ENCODE assay signal across 14 mouse cellular contexts in genomic region chr6:55314628-55315027, GRCm38 (mm10). TPM values are rescaled to one million over a fixed set of nuclear protein-coding genes. Genes with fewer than 3 reads are reported as not detected.
DNase-seq lines count a peak whose midpoint lies in the region; TF ChIP-seq lines count a peak whose summit lies in the region.
"Had no signal": no experiment of that assay in that cellular context is flagged by ENCODE, and none has a peak within 500 bp of the region (broad histone marks: within the 10 kb centered on the region; RNA-seq: fewer than 3 reads in every experiment).

No protein-coding gene starts in this region.

- 74% methylated on average over 8 of the region's 8 CpGs for WGBS in lung, adult 2 months
- WGBS in thymus, adult 2 months, result 96% methylated on average over 8 of the region's 8 CpGs

- no peak overlapping the region for H3K4me3 ChIP-seq in gastrocnemius, adult 2 months
- H3K4me3 ChIP-seq in lung, adult 2 months (replicated peaks; ENCODE audit: extremely low read depth, low read depth, low read length), result no peak overlapping the region
- no peak overlapping the region for H3K4me3 ChIP-seq in thymus, adult 2 months (ENCODE audit: control insufficient read depth, insufficient read depth, low read length)
- H3K4me3 ChIP-seq: erythroblast, embryonic 14.5 days; midbrain, embryonic 15.5 days had no signal

- intact Hi-C loops in gastrocnemius, adult 2 months (cut with DNase I), result no loop called here

- no peak for TF ChIP-seq CTCF in gastrocnemius, adult 2 months (IDR thresholded peaks at IDR 0.05)
- no peak for TF ChIP-seq CTCF in lung, adult 2 months (IDR thresholded peaks at IDR 0.05; ENCODE audit: insufficient read depth, low read length)
- no peak for TF ChIP-seq CTCF in thymus, adult 2 months (IDR thresholded peaks at IDR 0.05; ENCODE audit: borderline replicate concordance, control insufficient read depth, extremely low read depth, insufficient read depth, low read length, poor library complexity)

- H3K4me1 ChIP-seq in lung, adult 2 months (ENCODE audit: control insufficient read depth, insufficient read depth, low read length), result peaks cover 7% of the 10 kb centered on the region; the same call in 1 of the 2 replicates
- no peaks in the 10 kb centered on the region for H3K4me1 ChIP-seq in thymus, adult 2 months (replicated peaks; ENCODE audit: control insufficient read depth, insufficient read depth, low read length)
- H3K4me1 ChIP-seq: midbrain, embryonic 15.5 days had no signal

- H3K27me3 ChIP-seq in thymus, adult 2 months (ENCODE audit: control insufficient read depth, insufficient read depth, low read length), result no peaks in the 10 kb centered on the region
- H3K27me3 ChIP-seq: midbrain, embryonic 15.5 days had no signal

- H3K36me3 ChIP-seq in thymus, adult 2 months (ENCODE audit: control insufficient read depth, insufficient read depth, low read length), result no peaks in the 10 kb centered on the region
- H3K36me3 ChIP-seq: midbrain, embryonic 15.5 days had no signal

- peak; percentile 56 for DNase-seq in gastrocnemius, adult 2 months
- DNase-seq in gastrocnemius, postnatal 10 days, result no peak
- DNase-seq in lung, postnatal 10 days, result peak; percentile 44
- DNase-seq in lung, adult 2 months, result no peak
- DNase-seq in left cerebral cortex, adult 8-10 months (ENCODE audit: low spot score in 2 of 2), result peak; percentile 10 to 73
- peak; percentile 53 for DNase-seq in telencephalon, adult 2 months (ENCODE audit: low read depth, low spot score)
- no peak for DNase-seq in spleen, postnatal 36 days (ENCODE audit: low spot score in 2 of 2)
- no peak for DNase-seq in thymus, adult 2 months
- DNase-seq: cerebellum, adult 11-12 months; lung, postnatal 4 days; thymus, postnatal 14 days had no signal

- no peak overlapping the region for H3K27ac ChIP-seq in gastrocnemius, adult 2 months
- no peak overlapping the region for H3K27ac ChIP-seq in thymus, adult 2 months (ENCODE audit: control insufficient read depth, insufficient read depth, low read length)
- H3K27ac ChIP-seq: midbrain, embryonic 15.5 days had no signal

- TF ChIP-seq POLR2A in lung, adult 2 months (IDR thresholded peaks at IDR 0.05; ENCODE audit: borderline replicate concordance, extremely low read depth, low read depth, low read length), result no peak
- no peak for TF ChIP-seq POLR2A in thymus, adult 2 months (IDR thresholded peaks at IDR 0.05; ENCODE audit: control insufficient read depth, extremely low read depth, insufficient read depth, low read length, poor library complexity)

RNA-seq across cellular contexts. Expression of gene Aqp1, which starts 21.6 kb away (rescaled TPM):
- total RNA-seq in gastrocnemius, adult 2 months (2021), result 100 to 1,000 TPM; 251 to 256 TPM
- total RNA-seq in gastrocnemius, postnatal 10 days (2021), result 100 to 1,000 TPM; 127 to 167 TPM
- polyA plus RNA-seq in lung, adult 2 months (2012; rRNA removed), result 1,047 and 1,116 TPM in 2 replicates
- 1 to 10 TPM in 3 of 4 experiments, under 1 TPM in 1; 0.59 to 4.8 (median 1.4) TPM for total RNA-seq in left cerebral cortex, adult 8-10 months (2022)
- polyA plus RNA-seq in thymus, adult 2 months (2012; rRNA removed), result 77.6 and 119 TPM in 2 replicates
- polyA plus RNA-seq: inflammation-experienced regulatory T-cells, adult 6 months had no signal

Comparison
In these comparisons a context has a peak if more than half of its experiments do, and no peak if none do; other contexts are left out.
1. DNase-seq: peak in gastrocnemius, adult 2 months (single experiment), lung, postnatal 10 days (single experiment), left cerebral cortex, adult 8-10 months (2 of 2) and telencephalon, adult 2 months (single experiment); none in gastrocnemius, postnatal 10 days (single experiment), lung, adult 2 months (single experiment), spleen, postnatal 36 days (0 of 2) and thymus, adult 2 months (single experiment).
2. RNA of gene Aqp1, which starts 21.6 kb away (total RNA-seq): 251 to 256 TPM in gastrocnemius, adult 2 months and 127 to 167 TPM in gastrocnemius, postnatal 10 days; 0.59 to 4.8 TPM in left cerebral cortex, adult 8-10 months; every median in the first group is over 10 times any median in the second.